Mouse (Mus musculus) Patski (cell line): Measurements from ENCODE around the gene Tmem141. TPM values are rescaled to one million over a fixed set of nuclear protein-coding genes. Genes with fewer than 3 reads are reported as not detected.
A peak's percentile ranks its signal among the peaks of the same experiment; 100 is the strongest.

Experiments
- ATAC-seq: fragments of 100-300 bp; one replicate; pipeline ENCODE4 v1.8.0; 2021
- CTCF ChIA-PET: fragments of 350-600 bp; sonication (Branson Sonifier 250); formaldehyde crosslinking; loops from one replicate; lab custom pipeline; 2022; ENCODE audit warnings: inconsistent platforms; lab: Charles Lee
- POLR2A ChIA-PET: fragments of 350-600 bp; sonication (Branson Sonifier 250); formaldehyde crosslinking; loops from one replicate; lab custom pipeline; 2022; ENCODE audit warnings: antibody characterized with exemption, inconsistent platforms; lab: Charles Lee
- DNase-seq: peaks from one replicate; pipeline ENCODE4 v3.0.0-alpha.2; 2011; ENCODE audit warnings: low read depth, low spot score
- H3K27me3 ChIP-seq: fragments of 371-371 bp; one replicate; pipeline ENCODE4 v1.5.1; 2021
- CTCF ChIP-seq: fragments of 100-300 bp; IDR thresholded peaks from one replicate; pipeline ENCODE4 v1.5.1; 2021
- in situ Hi-C: fragments of 300-500 bp; cut with MboI; formaldehyde crosslinking; loops from 3 replicates; pipeline ENCODE4 v1.11.1; 2018; ENCODE audit warnings: low pct_unique_long_range_greater_than_20kb, mixed read lengths
- polyA plus RNA-seq: library from polyadenylated mRNA; unstranded; gene quantifications from one replicate; pipeline ENCODE4 v1.2.3, GENCODE M21; 2021

Gene Tmem141
- 17.5 TPM for polyA plus RNA-seq

DNA sequence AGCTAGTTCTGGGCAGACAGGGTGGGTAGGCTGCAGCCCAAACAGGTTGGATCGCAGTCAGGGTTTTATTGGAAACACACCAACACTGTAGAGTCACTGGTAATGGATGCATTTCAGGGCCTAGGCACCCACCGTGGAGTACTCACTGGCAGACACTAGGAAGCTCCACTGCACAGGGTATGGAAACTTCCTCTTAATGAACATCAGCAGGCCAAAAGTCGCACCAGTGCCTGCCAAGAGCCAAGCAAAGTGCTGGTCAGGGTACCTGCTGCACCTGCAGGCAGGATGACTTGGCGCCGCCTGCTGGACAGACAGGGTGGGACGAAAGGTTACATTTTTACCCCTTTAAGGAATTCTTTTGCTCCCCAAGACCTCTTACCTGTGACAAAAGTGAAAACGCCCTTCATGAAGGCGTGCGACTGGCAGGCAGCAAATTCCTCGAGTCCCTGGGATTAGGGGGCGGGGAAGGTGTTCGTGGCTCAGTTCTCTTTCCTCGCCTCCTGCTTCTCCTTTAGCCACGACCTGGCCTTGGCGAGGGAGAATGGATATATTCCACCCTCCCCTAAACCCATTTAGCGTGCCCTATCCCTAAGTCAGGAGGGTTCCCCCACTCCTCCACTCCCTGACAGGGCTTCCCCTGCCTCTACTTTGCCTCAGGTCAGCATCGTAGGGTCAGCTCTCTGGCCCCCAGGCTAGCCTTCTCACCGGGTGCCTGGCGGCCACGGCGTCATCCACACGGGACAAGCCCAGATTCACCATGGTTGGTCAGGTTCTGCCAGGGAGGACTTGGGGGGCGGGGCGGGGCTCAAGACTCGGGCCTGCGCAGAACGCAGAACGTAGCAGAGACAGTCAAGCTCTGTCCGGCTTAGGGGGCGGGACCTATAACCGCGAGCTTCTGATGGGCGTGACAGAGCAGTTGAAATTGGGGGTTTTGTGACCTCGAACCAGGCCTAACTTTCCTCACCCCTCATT lies at the start of gene Tmem141:
Gene Tmem141 (minus strand): TSS at position 777 of the 972 bp plus-strand sequence.
- no peak for DNase-seq
- peaks cover 10% of the 10 kb centered on the region for H3K27me3 ChIP-seq
- in situ Hi-C loops: no loop called here
- TF ChIP-seq CTCF: no peak
- ATAC-seq: peak; percentile 67
- ChIA-PET CTCF (interaction anchor here (2.1 kb wide), 1 partner anchor 9 kb away, joined by 4 read pairs; no protein-coding TSS in a partner anchor), POLR2A (interaction anchor here (1.2 kb wide), 1 partner anchor 12 kb away, joined by 4 read pairs; no protein-coding TSS in a partner anchor)

DNA sequence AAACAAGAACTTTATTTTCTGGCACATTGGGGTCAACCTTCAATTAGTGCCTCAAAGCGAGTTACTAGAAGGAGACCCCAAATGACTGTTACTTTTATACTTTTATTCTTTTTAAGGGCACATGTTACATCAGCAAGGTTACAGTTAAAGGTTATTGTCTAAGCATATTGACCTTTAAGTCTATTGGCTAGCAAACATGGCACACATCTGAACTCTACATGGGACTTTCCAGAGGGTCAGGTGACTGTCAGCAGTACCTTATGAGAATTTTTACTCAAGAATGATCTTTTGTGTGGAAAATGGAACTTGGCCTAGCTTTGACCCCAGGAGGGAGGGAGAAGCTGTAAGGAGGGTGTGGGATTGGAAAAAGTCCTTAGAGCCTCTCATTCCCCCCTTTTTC lies 44.7 kb upstream of the Tmem141 start:
- POLR2A ChIA-PET: no interaction called here
- H3K27me3 ChIP-seq: peaks cover under 1% of the 10 kb centered on the region
- in situ Hi-C loops: no loop called here
- TF ChIP-seq CTCF: no peak
- ATAC-seq: no peak
- CTCF ChIA-PET: no interaction called here
- DNase-seq: no peak

DNA sequence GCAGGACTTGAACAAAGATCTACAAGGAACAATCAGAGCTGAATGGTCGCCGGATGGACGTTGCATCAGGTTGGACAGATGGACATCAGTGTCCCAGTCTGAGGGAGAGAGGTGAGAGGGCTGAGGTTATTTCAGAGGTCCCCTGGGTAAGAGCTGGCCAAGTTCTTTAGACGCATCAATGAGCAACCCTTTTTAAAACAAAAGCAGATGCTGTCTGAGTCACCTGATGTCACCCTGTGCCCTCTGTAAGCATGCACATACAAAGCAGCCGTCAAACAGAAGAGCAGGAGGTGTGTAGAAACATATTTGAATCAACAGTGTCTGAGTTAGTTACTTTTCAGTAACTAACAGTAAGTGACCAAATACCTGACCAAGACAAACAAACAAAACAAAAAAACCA lies 42.3 kb upstream of the Tmem141 start:
- in situ Hi-C loops: no loop called here
- POLR2A ChIA-PET: no interaction called here
- H3K27me3 ChIP-seq: no peaks in the 10 kb centered on the region
- TF ChIP-seq CTCF: no peak
- CTCF ChIA-PET: no interaction called here
- DNase-seq (no peak), ATAC-seq (no peak)

DNA sequence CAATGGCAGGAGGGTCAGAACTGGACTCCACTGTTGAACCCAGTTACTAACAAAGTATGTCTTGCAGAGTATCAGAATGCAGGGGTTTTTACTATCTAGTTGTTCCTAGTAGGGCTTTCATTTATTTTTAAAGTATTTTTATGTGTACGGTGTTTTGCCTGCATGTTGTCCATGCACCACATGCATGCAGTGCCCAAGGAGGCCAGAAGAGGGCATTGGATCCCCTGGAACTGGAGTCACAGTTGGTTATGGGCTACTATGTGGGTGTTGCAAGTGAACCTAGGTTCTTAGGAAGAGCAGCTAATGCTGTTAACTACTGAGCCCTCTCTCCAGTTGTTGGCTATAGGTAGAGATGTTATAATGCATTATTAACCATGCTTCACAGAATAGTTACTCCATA lies 41.7 kb upstream of the Tmem141 start:
- in situ Hi-C loops: no loop called here
- TF ChIP-seq CTCF: peak; percentile 83
- DNase-seq (no peak), ATAC-seq (no peak)
- ChIA-PET CTCF (no interaction called here), POLR2A (no interaction called here)
- no peaks in the 10 kb centered on the region for H3K27me3 ChIP-seq

DNA sequence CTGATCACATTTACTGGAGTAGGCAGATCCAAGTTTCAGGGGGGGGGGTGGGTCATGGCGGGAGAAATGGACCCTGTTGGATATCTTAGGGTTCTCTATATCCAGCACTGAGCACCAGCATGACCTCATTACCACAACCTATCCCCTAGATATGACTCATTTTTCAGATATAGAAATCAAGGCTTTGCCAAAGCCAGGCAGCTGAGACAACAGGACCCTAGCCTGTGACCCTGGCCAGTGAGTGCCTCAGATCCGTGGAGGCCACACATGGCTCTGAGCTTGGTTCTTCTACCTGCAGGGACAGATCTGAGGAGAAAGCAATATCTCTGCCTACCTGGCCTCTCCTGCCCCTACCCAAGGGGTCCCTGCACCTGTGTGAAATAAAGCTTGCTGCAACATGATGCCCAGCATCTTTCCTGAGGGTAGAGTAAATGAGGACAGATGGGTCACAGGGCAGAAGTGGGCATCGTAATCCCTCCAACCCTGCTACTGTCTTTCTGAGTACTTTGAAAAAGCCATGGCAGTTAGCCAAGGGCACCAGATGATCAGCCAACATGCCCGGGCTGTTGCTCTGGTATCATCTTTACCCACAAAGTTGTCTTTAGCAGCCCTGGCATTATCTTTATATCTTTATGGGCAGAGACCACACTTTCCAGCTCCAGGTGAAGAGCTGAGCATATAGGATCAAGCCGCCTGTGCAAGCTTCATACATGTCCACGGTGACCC lies 39.6 kb upstream of the Tmem141 start:
- ChIA-PET CTCF (interaction anchor here (1.4 kb wide), 1 partner anchor 43 kb away, joined by 3 read pairs; no protein-coding TSS in a partner anchor), POLR2A (no interaction called here)
- in situ Hi-C loops: no loop called here
- DNase-seq (no peak), ATAC-seq (no peak)
- no peak for TF ChIP-seq CTCF
- H3K27me3 ChIP-seq: no peaks in the 10 kb centered on the region

DNA sequence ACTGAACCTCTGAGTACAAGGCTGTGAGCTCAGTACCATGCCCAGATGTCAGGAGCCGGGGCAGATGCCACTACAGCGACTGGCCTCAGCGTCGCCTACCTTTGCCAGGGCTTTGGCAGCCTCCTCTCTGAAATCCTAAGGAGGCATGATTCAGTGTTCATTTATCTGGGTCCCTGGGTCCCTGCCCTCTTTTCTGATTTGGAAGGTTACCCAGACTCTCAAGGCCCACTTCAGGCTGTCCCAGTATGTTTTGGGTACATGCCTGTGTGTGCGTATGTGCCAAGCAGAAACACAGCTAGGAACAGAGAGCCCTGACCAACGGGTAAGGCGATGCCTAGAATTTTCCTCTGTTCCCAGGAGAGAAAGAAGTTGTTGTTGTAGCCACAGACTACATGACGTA lies 38.5 kb upstream of the Tmem141 start:
- in situ Hi-C loops: no loop called here
- CTCF ChIA-PET: no interaction called here
- H3K27me3 ChIP-seq: no peaks in the 10 kb centered on the region
- no peak for TF ChIP-seq CTCF
- POLR2A ChIA-PET: no interaction called here
- DNase-seq (no peak), ATAC-seq (no peak)

DNA sequence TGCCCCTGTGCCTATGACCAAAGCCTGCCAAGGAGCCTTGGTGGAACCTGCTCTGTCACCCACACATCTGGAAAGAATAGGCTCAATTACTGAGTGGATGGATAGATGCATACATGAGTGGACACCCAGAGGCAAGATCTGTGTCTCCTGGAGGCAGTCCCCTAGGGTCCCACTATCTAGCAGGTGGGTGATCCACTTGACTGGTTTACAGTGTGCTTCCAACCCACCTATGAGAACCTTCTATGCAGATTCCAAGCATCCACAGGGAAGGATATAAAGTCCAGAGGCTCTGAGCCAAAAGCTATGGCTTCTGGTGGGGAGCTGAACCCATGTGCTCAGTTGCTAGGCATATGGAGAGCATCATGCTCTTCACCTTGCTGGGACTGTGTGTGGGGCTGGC lies 35.8 kb upstream of the Tmem141 start, which contains the start of gene Lcn5:
Gene Lcn5 (plus strand): TSS at position 301 of the 400 bp plus-strand sequence.
- ATAC-seq (no peak), DNase-seq (no peak)
- ChIA-PET POLR2A (no interaction called here), CTCF (no interaction called here)
- peaks cover 2% of the 10 kb centered on the region for H3K27me3 ChIP-seq
- in situ Hi-C loops: no loop called here
- no peak for TF ChIP-seq CTCF

DNA sequence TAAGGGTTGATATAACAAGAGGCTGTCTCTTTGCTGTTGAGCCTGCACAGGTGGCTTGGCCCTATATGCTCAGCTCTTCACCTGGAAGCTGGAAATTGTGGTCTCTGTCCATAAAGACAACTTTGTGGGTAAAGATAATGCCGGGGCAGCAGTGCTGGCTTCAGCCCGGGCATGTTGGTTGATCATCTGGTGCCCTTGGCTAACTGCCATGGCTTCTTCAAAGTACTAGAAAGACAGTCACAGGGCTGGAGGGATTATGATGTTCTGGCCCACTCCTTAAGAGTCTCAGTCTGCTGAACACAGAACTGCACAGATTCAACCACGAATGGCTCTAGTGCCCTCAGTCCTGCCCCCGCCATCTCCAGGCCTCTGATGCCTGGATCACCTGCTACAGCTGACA lies 35.4 kb upstream of the Tmem141 start:
- ChIA-PET POLR2A (no interaction called here), CTCF (interaction anchor here (0.6 kb wide), 1 partner anchor 29 kb away, joined by 3 read pairs; the partner anchor contains the start of gene Fcna)
- TF ChIP-seq CTCF: no peak
- H3K27me3 ChIP-seq: peaks cover 6% of the 10 kb centered on the region
- ATAC-seq (no peak), DNase-seq (peak; percentile 48)
- in situ Hi-C loops: no loop called here

DNA sequence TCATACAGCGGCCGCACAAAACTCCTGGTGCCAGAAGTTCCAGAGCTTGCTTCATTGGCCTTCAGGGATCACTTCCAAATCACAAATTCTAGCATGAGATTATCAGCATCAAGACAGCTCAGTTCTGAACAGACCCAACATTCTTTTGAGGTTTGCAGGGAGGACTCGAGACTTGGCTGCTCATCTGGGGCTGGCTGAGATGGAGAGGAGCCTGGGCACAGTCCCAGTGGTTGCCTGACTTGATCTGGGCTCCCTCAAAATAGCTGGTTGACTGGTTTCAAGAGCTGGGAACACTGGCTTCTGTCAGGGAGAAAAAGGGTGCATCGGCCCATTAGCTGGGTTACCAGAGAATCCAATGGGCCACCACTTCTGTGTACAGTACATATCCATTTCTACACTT lies 34.9 kb upstream of the Tmem141 start:
- in situ Hi-C loops: no loop called here
- ChIA-PET POLR2A (interaction anchor here (0.7 kb wide), 1 partner anchor 61 kb away, joined by 13 read pairs; no protein-coding TSS in a partner anchor), CTCF (interaction anchor here (0.6 kb wide), 1 partner anchor 29 kb away, joined by 3 read pairs; the partner anchor contains the start of gene Fcna)
- DNase-seq (no peak), ATAC-seq (no peak)
- peaks cover 9% of the 10 kb centered on the region for H3K27me3 ChIP-seq
- no peak for TF ChIP-seq CTCF

DNA sequence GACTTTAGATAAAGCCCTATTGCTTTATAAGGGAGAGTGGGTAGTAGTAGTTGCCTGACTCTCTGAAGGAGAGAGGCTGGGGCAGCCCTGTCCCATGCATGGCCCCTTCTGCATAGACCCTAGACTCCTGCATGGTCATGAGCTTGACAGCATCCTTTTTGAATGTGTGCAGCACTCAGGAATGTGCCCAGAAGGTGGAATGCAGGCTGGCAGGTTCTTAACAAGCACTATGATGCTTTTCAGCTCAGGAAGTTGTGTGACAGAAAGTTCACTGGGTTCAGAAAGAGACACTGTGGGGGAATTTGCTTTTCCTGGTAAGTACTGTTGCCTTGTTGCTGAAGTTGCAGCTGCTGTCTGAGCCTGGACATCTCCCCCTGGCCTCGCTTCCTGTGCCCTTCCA lies 32.7 kb upstream of the Tmem141 start:
- in situ Hi-C loops: no loop called here
- H3K27me3 ChIP-seq: peaks cover 12% of the 10 kb centered on the region
- TF ChIP-seq CTCF: no peak
- POLR2A ChIA-PET: no interaction called here
- no peak for DNase-seq
- CTCF ChIA-PET: interaction anchor here (1.1 kb wide), 1 partner anchor 16 kb away, joined by 3 read pairs; no protein-coding TSS in a partner anchor
- no peak for ATAC-seq
